Mouse (Mus musculus): ENCODE data around the gene Smyd3.

DNA sequence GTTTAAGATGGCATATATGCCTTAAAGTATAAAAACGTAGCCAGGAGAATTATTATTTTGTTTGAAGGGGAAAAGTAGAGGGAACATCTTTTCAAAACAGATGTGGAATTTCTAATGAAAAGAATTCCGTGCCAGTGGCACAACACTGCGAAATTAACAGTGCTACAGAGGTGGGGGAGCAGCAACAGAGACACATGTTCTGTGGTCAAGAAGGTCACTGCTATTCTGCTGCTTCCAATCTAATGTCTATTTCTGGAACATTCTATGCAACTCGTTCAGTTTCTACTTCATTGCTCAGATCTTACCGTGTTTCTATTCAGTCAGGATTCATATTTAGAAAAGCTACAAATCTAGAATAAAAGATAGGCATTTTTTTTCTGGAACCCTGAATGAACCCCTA is 117.0 kb downstream of the Smyd3 start:
- TF ChIP-seq CTCF (IDR thresholded peaks at IDR 0.05; ENCODE audit: low read depth, low read length) (no peak), POLR2A (IDR thresholded peaks at IDR 0.05; ENCODE audit: extremely low read depth, insufficient read depth, low read length) (no peak)

Measured in liver, adult 2 months (tissue).